Mouse (Mus musculus) adrenal gland, postnatal 36 days (tissue): ENCODE data around the gene Sema4c. TPM values are rescaled to one million over a fixed set of nuclear protein-coding genes. Genes with fewer than 3 reads are reported as not detected.

Source experiments
- DNase-seq, 2 experiments: peaks; one replicate each; pipeline ENCODE4 v3.0.0; 2021; ENCODE audit warnings: mixed read lengths in 1 of 2
- total RNA-seq, 2 experiments: library from RNA; stranded (reverse); gene quantifications; 2 replicates each; pipeline ENCODE4 v1.2.3; 2021

Sema4c gene
- total RNA-seq, 2 experiments from 2014 or later, result 18.6 to 19.5 TPM

GRCm38 (mm10) chr1:36579974-36580383, 21.8 kb upstream of the Sema4c start:
- DNase-seq, result no peak

GRCm38 (mm10) chr1:36576991-36577675, 19.0 kb upstream of the Sema4c start:
- DNase-seq, result no peak

- DNase-seq, result no peak
Observed at GRCm38 (mm10) chr1:36575347-36575746, 17.2 kb upstream of the Sema4c start.

GRCm38 (mm10) chr1:36574196-36574955, 16.2 kb upstream of the Sema4c start:
- DNase-seq, result no peak

GRCm38 (mm10) chr1:36573524-36573923, 15.4 kb upstream of the Sema4c start:
- DNase-seq, result no peak

GRCm38 (mm10) chr1:36572709-36573108, 14.6 kb upstream of the Sema4c start:
- DNase-seq, result no peak

GRCm38 (mm10) chr1:36572140-36572700, 14.1 kb upstream of the Sema4c start:
- no peak for DNase-seq

GRCm38 (mm10) chr1:36571627-36572026, 13.5 kb upstream of the Sema4c start:
- DNase-seq, result peak; percentile 82 to 85

GRCm38 (mm10) chr1:36570320-36570719, 12.2 kb upstream of the Sema4c start:
- no peak for DNase-seq

GRCm38 (mm10) chr1:36569694-36570276, 11.6 kb upstream of the Sema4c start:
- peak in 1 of 2 experiments; percentile 57 for DNase-seq

GRCm38 (mm10) chr1:36568776-36569175, 10.6 kb upstream of the Sema4c start:
- DNase-seq, result peak in 1 of 2 experiments; percentile 57

- no peak for DNase-seq
Observed at GRCm38 (mm10) chr1:36567818-36568603, 9.9 kb upstream of the Sema4c start.

GRCm38 (mm10) chr1:36566425-36566824, 8.3 kb upstream of the Sema4c start:
- no peak for DNase-seq

GRCm38 (mm10) chr1:36564101-36564500, 6.0 kb upstream of the Sema4c start:
- peak; percentile 40 to 58 for DNase-seq

- no peak for DNase-seq
Observed at GRCm38 (mm10) chr1:36563632-36564031, 5.5 kb upstream of the Sema4c start.

GRCm38 (mm10) chr1:36563197-36563596, 5.0 kb upstream of the Sema4c start:
- no peak for DNase-seq

GRCm38 (mm10) chr1:36562388-36562787, 4.2 kb upstream of the Sema4c start:
- no peak for DNase-seq

- peak; percentile 52 to 62 for DNase-seq
Observed at GRCm38 (mm10) chr1:36560903-36561302, 2.8 kb upstream of the Sema4c start.

GRCm38 (mm10) chr1:36559888-36560287, 1.7 kb upstream of the Sema4c start:
- no peak for DNase-seq

- no peak for DNase-seq
Observed at GRCm38 (mm10) chr1:36559256-36559655, 1.1 kb upstream of the Sema4c start.

- peak; percentile 83 to 90 for DNase-seq
Observed at GRCm38 (mm10) chr1:36557457-36558011, 615 bp downstream of the Sema4c start.
